Mouse (Mus musculus) bone marrow macrophage, adult 2 months (primary cell): ENCODE measurements at regions not wholly inside any gene's neighbourhood (a gene's known extent, or its start where the extent isn't known, plus 50 kb on each side); places are given as distances from the start of the nearest gene placed in this dataset.

Experiments used
- H3K27ac ChIP-seq: 2 replicates; pipeline ENCODE4 v1.5.1; 2012; ENCODE audit warnings: low read depth, low read length; ENCODE audit not compliant: insufficient read depth
- H3K4me1 ChIP-seq: 2 replicates; pipeline ENCODE4 v1.6.1; 2012; ENCODE audit warnings: low read length; ENCODE audit not compliant: control insufficient read depth, insufficient read depth
- H3K4me3 ChIP-seq: 2 replicates; pipeline ENCODE4 v1.5.1; 2012; ENCODE audit warnings: mild to moderate bottlenecking, low read length, moderate library complexity; ENCODE audit not compliant: insufficient read depth
- CTCF ChIP-seq: IDR thresholded peaks from 2 replicates; pipeline ENCODE4 v1.5.1; 2012; ENCODE audit warnings: low read depth, mild to moderate bottlenecking, low read length, moderate library complexity
- POLR2A ChIP-seq: IDR thresholded peaks from 2 replicates; pipeline ENCODE4 v1.6.1; 2012; ENCODE audit warnings: mild to moderate bottlenecking, low read depth, low read length, borderline replicate concordance

DNA sequence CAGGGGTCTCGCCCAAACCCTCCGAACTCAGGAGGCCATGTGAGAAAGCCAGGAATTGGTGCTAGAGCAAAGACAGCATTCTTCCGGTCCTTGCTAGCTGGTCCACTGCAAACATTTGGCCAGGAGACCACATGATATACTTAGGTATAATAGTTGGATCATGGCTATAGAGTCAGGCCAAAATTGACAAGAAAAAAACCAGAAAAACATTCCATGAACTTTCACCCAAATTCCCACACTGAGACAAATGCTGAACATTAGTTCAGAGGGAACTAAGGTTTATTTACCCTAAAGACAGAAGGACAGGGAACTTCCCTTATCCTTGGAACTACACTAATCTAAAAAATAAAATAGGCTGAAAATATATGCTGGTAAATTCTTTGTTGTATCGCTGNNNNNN, 82.8 kb downstream of the Sox4 start:
- no peaks in the 10 kb centered on the region for H3K4me1 ChIP-seq
- H3K4me3 ChIP-seq: no peak overlapping the region
- TF ChIP-seq POLR2A: no peak
- no peak for TF ChIP-seq CTCF
- H3K27ac ChIP-seq: no peak overlapping the region

DNA sequence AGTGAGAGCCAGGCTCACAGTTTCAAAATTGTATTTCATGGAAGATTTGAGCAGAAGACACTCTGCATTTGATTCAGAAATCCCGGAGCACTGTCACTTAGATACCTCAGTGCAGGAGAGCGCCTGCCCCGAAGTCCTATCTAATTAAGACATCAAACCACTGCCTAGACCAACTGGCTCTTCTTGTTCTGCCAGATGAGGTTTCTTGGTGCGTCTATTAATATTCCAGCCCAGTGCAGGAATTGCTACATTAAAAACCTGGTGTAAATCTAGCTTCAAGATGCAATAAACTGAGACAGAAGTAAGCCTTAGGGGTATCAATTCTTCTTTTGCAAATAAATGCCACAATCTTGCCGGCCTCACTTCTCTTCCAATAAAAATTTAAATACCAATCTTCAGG, 86.3 kb downstream of the Sox4 start:
- H3K27ac ChIP-seq: no peak overlapping the region
- TF ChIP-seq CTCF (no peak), POLR2A (no peak)
- H3K4me1 ChIP-seq: no peaks in the 10 kb centered on the region
- no peak overlapping the region for H3K4me3 ChIP-seq

DNA sequence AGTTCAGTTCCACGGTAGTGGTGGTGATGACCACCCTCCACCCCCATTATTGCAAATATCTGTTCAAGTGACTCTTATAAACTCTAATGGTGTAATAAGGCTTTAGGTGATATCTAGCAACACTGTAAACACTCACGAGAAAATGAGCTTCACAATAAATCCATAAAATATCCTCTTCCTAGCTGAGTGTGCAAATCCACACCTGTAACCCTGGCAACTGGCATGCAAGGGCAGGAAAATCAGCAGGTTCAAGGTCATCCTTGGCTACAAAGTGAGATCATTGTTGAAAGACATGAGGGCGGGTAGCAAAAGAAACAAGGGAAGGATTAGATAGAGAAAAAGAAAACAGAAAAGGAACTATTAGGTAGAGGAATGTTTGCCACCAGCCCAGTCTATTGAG, 86.8 kb downstream of the Sox4 start:
- H3K4me3 ChIP-seq: no peak overlapping the region
- no peaks in the 10 kb centered on the region for H3K4me1 ChIP-seq
- TF ChIP-seq POLR2A (no peak), CTCF (no peak)
- no peak overlapping the region for H3K27ac ChIP-seq

DNA sequence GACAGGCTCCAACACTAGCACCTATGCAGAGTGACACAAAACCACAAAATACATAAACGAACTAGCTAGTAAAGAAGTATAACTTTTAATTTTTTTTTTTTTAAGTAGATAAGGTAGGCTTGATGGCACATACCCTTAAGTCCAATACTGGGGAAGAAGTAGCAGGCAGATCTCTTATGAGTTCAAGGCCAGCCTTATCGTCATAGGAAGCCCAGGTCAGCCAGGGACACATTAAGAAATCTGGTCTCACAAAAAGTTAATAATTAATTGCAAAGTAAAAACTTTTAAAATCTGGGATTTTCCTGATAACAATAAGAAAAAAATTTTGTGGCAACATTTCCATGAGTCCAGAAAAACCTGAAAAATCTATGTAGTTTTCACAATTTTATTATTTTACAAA, 92.9 kb downstream of the Sox4 start:
- TF ChIP-seq POLR2A: no peak
- no peak for TF ChIP-seq CTCF
- Histone ChIP-seq H3K27ac (no peak overlapping the region), H3K4me1 (peaks cover 6% of the 10 kb centered on the region; the same call in 1 of the 2 replicates), H3K4me3 (no peak overlapping the region)

DNA sequence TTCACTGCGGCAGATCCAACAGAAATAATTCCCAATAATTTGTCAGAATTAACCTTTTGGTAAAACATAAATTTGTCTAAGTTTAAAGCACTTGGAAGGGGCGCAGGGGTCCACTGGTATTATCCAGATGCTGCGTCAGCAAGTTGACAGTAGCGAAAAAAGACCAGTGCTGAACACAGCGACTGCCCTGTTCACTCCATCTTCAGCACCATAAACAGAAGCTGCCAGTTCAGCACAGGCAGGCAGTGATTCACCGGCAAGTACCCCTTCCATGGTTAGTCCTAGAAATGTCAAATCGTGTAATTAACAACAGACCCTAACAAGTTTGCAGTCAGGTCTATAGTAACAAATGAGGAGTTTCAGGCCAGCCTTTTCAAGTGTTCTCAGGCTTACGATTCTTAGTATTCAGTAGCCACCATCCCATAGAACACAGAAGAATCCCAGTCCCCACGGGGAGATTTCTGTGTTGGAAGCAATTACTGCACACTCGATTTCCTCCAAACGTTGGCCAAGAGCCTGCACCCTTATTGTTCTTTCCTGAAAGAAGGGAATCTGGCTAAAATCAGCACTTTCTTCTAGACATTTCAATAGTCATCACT, 93.6 kb downstream of the Sox4 start:
- Histone ChIP-seq H3K27ac (no peak overlapping the region), H3K4me3 (no peak overlapping the region), H3K4me1 (peaks cover 6% of the 10 kb centered on the region; the same call in 1 of the 2 replicates)
- TF ChIP-seq POLR2A (no peak), CTCF (no peak)

DNA sequence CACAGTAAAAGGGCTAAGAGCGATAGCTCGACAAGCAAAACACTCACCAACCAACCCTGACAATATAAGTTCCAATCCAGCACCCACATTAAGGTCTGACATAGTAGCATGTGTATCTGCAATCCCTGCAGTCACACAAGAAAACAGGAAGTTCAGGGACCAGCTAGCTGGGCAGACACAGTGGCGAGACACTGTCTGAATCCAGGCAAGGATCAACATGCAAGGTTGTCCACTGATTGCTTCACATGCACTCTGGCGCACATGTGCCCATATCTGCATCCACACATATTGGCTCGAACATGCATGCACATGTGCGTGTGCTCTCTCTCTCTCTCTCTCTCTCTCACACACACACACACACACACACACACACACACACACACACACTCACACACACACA, 95.5 kb downstream of the Sox4 start:
- Histone ChIP-seq H3K4me3 (no peak overlapping the region), H3K4me1 (peaks cover 6% of the 10 kb centered on the region; the same call in 1 of the 2 replicates), H3K27ac (no peak overlapping the region)
- no peak for TF ChIP-seq POLR2A
- no peak for TF ChIP-seq CTCF

DNA sequence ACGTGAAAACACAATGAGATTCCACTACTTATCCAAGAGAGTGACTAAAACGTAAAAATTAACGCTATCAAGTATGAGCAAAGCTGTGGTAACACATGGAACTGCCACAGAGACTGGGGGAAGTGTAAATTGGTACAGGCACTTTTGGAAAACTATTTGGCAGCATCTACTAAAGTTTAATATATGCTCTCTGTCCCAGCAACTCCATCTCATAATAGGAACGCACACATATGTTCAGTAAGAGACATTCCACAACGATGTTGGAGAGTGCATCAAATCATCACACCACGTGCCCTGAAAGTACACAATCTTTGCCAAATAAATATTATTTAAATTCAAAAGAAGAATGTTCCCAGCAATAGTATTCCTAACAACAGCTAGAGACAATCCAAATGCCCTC, 96.3 kb downstream of the Sox4 start:
- H3K27ac ChIP-seq: no peak overlapping the region
- TF ChIP-seq CTCF (no peak), POLR2A (no peak)
- H3K4me3 ChIP-seq: no peak overlapping the region
- peaks cover 6% of the 10 kb centered on the region; the same call in 1 of the 2 replicates for H3K4me1 ChIP-seq

DNA sequence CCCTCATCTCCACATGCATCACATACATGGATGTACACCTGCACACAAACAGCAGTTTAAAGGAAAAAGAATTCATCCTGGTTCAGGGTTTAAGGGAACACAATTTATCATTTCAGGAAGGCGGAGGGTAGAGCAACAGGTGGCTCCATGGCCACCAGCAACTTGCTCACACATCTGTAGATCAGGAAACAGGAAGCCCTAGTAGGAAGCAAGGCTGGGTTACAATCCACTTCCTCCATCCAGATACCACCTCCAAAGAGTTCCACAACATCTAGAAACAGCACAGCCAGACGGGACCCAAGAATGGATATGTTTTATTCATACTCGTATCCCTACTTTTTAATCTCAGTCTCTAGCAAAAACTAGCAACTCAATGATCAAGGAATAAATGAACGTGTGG, 97.0 kb downstream of the Sox4 start:
- no peak for TF ChIP-seq CTCF
- no peak for TF ChIP-seq POLR2A
- H3K4me1 ChIP-seq: peaks cover 6% of the 10 kb centered on the region; the same call in 1 of the 2 replicates
- H3K4me3 ChIP-seq: no peak overlapping the region
- no peak overlapping the region for H3K27ac ChIP-seq

DNA sequence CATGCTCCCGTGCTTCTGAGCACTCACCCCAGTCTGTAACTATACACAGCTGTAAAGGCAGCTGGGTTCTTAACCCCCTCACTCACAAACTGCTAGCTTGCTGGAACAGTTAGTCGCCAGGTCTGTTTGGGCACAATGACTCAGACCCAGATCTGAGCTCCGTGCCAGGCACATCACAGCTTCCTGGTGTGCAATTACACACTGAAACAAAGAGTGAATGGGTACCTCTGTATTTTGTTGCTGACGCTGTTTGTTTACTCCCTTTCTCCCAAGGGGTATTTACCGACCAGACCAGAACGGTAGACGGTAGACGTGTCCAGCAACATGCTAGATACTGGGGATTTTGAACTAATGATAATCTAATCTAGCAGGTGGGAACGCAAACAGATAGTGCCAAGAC, 99.3 kb downstream of the Sox4 start:
- Histone ChIP-seq H3K27ac (no peak overlapping the region), H3K4me1 (peaks cover 6% of the 10 kb centered on the region; the same call in 1 of the 2 replicates), H3K4me3 (no peak overlapping the region)
- TF ChIP-seq CTCF (no peak), POLR2A (no peak)

DNA sequence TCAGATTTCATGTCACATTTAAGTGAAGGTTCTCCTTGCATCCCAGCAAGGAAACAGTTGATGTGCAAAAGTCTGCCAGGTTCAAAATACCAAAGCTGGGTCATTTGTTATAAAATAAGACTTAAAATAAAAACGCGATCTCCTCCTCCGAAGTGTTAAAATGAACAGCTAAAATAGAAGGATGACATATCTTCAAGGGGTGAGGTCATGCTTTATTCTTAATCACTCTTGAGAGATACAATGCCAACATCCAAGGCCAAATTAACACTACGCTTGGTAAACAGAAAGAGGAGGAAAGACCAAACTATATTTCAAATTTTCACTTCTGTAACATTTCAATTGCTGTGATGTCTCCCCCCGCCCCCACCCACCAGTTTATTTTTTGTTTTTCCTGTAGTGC, 105.2 kb downstream of the Sox4 start:
- no peak overlapping the region for H3K27ac ChIP-seq
- peaks cover 20% of the 10 kb centered on the region for H3K4me1 ChIP-seq
- no peak overlapping the region for H3K4me3 ChIP-seq
- TF ChIP-seq CTCF (no peak), POLR2A (no peak)
